Comparison of ENCODE assay signal across 21 mouse cellular contexts in the genomic region with DNA sequence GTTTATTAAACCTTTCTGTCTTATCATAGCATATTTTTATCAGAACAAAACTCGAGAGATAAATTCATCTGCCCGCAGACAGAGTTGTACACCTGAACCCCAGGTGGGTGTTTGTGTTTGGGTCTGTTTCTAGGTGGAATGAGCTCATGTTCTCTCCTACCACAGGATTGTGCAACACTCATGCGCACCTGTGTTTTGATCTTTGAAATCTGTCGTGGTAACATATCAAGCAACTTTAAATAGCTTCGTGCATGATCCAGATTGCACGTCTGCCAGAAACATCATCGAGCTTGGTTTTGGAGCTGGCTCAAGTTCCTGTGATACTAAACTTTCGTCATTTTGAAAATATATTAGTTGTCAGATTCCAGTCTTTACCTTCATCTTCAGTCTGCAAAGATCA.
A peak's percentile ranks its signal among the peaks of the same experiment; 100 is the strongest.
DNase-seq lines count a peak whose midpoint lies in the region; ATAC-seq and TF ChIP-seq lines count a peak whose summit lies in the region.
"Had no signal": no experiment of that assay in that cellular context is flagged by ENCODE, and none has a peak within 500 bp of the region (broad histone marks: within the 10 kb centered on the region; RNA-seq: fewer than 3 reads in every experiment).

No protein-coding gene starts in this region.

- H3K9ac ChIP-seq in forebrain, postnatal 0 days: no peak overlapping the region
- H3K9ac ChIP-seq in forebrain, embryonic 14.5 days (ENCODE audit: low read length): no peak overlapping the region
- H3K9ac ChIP-seq in limb, embryonic 14.5 days (ENCODE audit: low read depth, low read length, severe bottlenecking): no peak overlapping the region
- no peak overlapping the region for H3K9ac ChIP-seq in kidney, embryonic 15.5 days
- H3K9ac ChIP-seq: forebrain, embryonic 12.5 days; hindbrain, embryonic 13.5 days; limb, embryonic 13.5 days; midbrain, embryonic 13.5 days had no signal

- H3K27me3 ChIP-seq in forebrain, postnatal 0 days (ENCODE audit: insufficient read depth, low read length): no peaks in the 10 kb centered on the region
- no peaks in the 10 kb centered on the region for H3K27me3 ChIP-seq in forebrain, embryonic 14.5 days (replicated peaks; ENCODE audit: control insufficient read depth, insufficient read depth, low read length)
- H3K27me3 ChIP-seq in limb, embryonic 14.5 days (ENCODE audit: control insufficient read depth, insufficient read depth, low read length): no peaks in the 10 kb centered on the region
- H3K27me3 ChIP-seq in limb, embryonic 10.5 days (ENCODE audit: low read depth, poor library complexity, severe bottlenecking): no peaks in the 10 kb centered on the region
- no peaks in the 10 kb centered on the region for H3K27me3 ChIP-seq in kidney, embryonic 15.5 days
- H3K27me3 ChIP-seq: forebrain, embryonic 12.5 days; hindbrain, embryonic 13.5 days; limb, embryonic 13.5 days; midbrain, embryonic 13.5 days had no signal

- no peak for TF ChIP-seq POLR2A in limb, embryonic 14.5 days (IDR thresholded peaks at IDR 0.05; ENCODE audit: borderline replicate concordance, extremely low read depth, insufficient read depth, insufficient read length)

- H3K4me1 ChIP-seq in forebrain, postnatal 0 days (ENCODE audit: insufficient read depth): no peaks in the 10 kb centered on the region
- no peaks in the 10 kb centered on the region for H3K4me1 ChIP-seq in forebrain, embryonic 14.5 days (ENCODE audit: control insufficient read depth, insufficient read depth, low read length)
- no peaks in the 10 kb centered on the region for H3K4me1 ChIP-seq in limb, embryonic 14.5 days (ENCODE audit: control insufficient read depth, insufficient read depth, low read length)
- peaks cover 7% of the 10 kb centered on the region for H3K4me1 ChIP-seq in limb, embryonic 10.5 days
- H3K4me1 ChIP-seq in kidney, embryonic 15.5 days: peaks cover 3% of the 10 kb centered on the region; the same call in 1 of the 2 replicates
- H3K4me1 ChIP-seq: forebrain, embryonic 12.5 days; hindbrain, embryonic 13.5 days; midbrain, embryonic 13.5 days had no signal

- peak; percentile 17 for DNase-seq in forebrain, postnatal 0 days
- no peak for DNase-seq in forebrain, embryonic 14.5 days (ENCODE audit: low spot score)
- peak; percentile 32 for DNase-seq in limb, embryonic 14.5 days (ENCODE audit: low spot score)
- no peak for DNase-seq in limb, embryonic 10.5 days (ENCODE audit: low spot score)
- DNase-seq in brain, adult 2 months (ENCODE audit: low read depth, low spot score): peak; percentile 45
- peak; percentile 71 for DNase-seq in layer of hippocampus, adult 9-11 months
- DNase-seq: cerebellum, postnatal 14 days; embryo, embryonic 11 days; heart, postnatal 14 days; kidney, adult 18-20 months; kidney, postnatal 14 days; lung, adult 2 months; thymus, adult 18-20 months had no signal

- WGBS in forebrain, postnatal 0 days: 76% methylated on average over 8 of the region's 8 CpGs
- 89% methylated on average over 8 of the region's 8 CpGs for WGBS in forebrain, embryonic 14.5 days
- 72% methylated on average over 8 of the region's 8 CpGs for WGBS in limb, embryonic 14.5 days
- WGBS in limb, embryonic 10.5 days: 94% methylated on average over 8 of the region's 8 CpGs
- WGBS in kidney, embryonic 15.5 days: 81% methylated on average over 8 of the region's 8 CpGs

- no peak overlapping the region for H3K27ac ChIP-seq in forebrain, postnatal 0 days (ENCODE audit: low read depth, low read length)
- no peak overlapping the region for H3K27ac ChIP-seq in forebrain, embryonic 14.5 days (ENCODE audit: low read depth, low read length)
- no peak overlapping the region for H3K27ac ChIP-seq in limb, embryonic 14.5 days (replicated peaks; ENCODE audit: low read depth, low read length)
- no peak overlapping the region for H3K27ac ChIP-seq in limb, embryonic 10.5 days
- no peak overlapping the region for H3K27ac ChIP-seq in kidney, embryonic 15.5 days
- H3K27ac ChIP-seq: forebrain, embryonic 12.5 days; heart, embryonic 10.5 days; hindbrain, embryonic 13.5 days; limb, embryonic 13.5 days; macrophage; midbrain, embryonic 13.5 days had no signal

- no peaks in the 10 kb centered on the region for H3K9me3 ChIP-seq in forebrain, postnatal 0 days (ENCODE audit: low read length)
- H3K9me3 ChIP-seq in forebrain, embryonic 14.5 days (replicated peaks; ENCODE audit: control insufficient read depth, low read length): no peaks in the 10 kb centered on the region
- no peaks in the 10 kb centered on the region for H3K9me3 ChIP-seq in limb, embryonic 14.5 days (ENCODE audit: control insufficient read depth, low read length)
- H3K9me3 ChIP-seq in limb, embryonic 10.5 days (replicated peaks): no peaks in the 10 kb centered on the region
- no peaks in the 10 kb centered on the region for H3K9me3 ChIP-seq in kidney, embryonic 15.5 days (replicated peaks)
- H3K9me3 ChIP-seq: forebrain, embryonic 12.5 days; heart, embryonic 10.5 days; hindbrain, embryonic 13.5 days; limb, embryonic 13.5 days; midbrain, embryonic 13.5 days had no signal

- H3K4me2 ChIP-seq in forebrain, postnatal 0 days (ENCODE audit: low read depth): no peak overlapping the region
- no peak overlapping the region for H3K4me2 ChIP-seq in forebrain, embryonic 14.5 days (ENCODE audit: low read length)
- H3K4me2 ChIP-seq in limb, embryonic 14.5 days (replicated peaks; ENCODE audit: low read depth, low read length, severe bottlenecking): no peak overlapping the region
- H3K4me2 ChIP-seq in kidney, embryonic 15.5 days: no peak overlapping the region
- H3K4me2 ChIP-seq: forebrain, embryonic 12.5 days; hindbrain, embryonic 13.5 days; limb, embryonic 13.5 days; midbrain, embryonic 13.5 days had no signal

- H3K4me3 ChIP-seq in forebrain, postnatal 0 days (ENCODE audit: low read depth, low read length): no peak overlapping the region
- no peak overlapping the region for H3K4me3 ChIP-seq in forebrain, embryonic 14.5 days (ENCODE audit: low read depth, low read length)
- no peak overlapping the region for H3K4me3 ChIP-seq in limb, embryonic 14.5 days (replicated peaks; ENCODE audit: low read length)
- H3K4me3 ChIP-seq in limb, embryonic 10.5 days: no peak overlapping the region
- no peak overlapping the region for H3K4me3 ChIP-seq in kidney, embryonic 15.5 days (replicated peaks)
- H3K4me3 ChIP-seq: forebrain, embryonic 12.5 days; heart, embryonic 10.5 days; hindbrain, embryonic 13.5 days; limb, embryonic 13.5 days; midbrain, embryonic 13.5 days had no signal

- TF ChIP-seq CTCF in forebrain, postnatal 0 days (IDR thresholded peaks at IDR 0.05; ENCODE audit: low read depth): no peak

- no peaks in the 10 kb centered on the region for H3K36me3 ChIP-seq in forebrain, postnatal 0 days (ENCODE audit: insufficient read depth)
- no peaks in the 10 kb centered on the region for H3K36me3 ChIP-seq in forebrain, embryonic 14.5 days (ENCODE audit: control insufficient read depth, insufficient read depth, low read length)
- no peaks in the 10 kb centered on the region for H3K36me3 ChIP-seq in limb, embryonic 14.5 days (ENCODE audit: control insufficient read depth, insufficient read depth, low read length)
- H3K36me3 ChIP-seq in limb, embryonic 10.5 days: no peaks in the 10 kb centered on the region
- no peaks in the 10 kb centered on the region for H3K36me3 ChIP-seq in kidney, embryonic 15.5 days
- H3K36me3 ChIP-seq: forebrain, embryonic 12.5 days; heart, embryonic 10.5 days; hindbrain, embryonic 13.5 days; limb, embryonic 13.5 days; midbrain, embryonic 13.5 days had no signal

- ATAC-seq in forebrain, postnatal 0 days: no peak
- ATAC-seq in forebrain, embryonic 14.5 days: no peak
- ATAC-seq in limb, embryonic 14.5 days (ENCODE audit: low FRiP score, low read depth): no peak
- ATAC-seq in kidney, embryonic 15.5 days (replicated peaks; ENCODE audit: low FRiP score): no peak
- ATAC-seq in megakaryocyte progenitor cell, adult 5-6 weeks (replicated peaks; ENCODE audit: poor library complexity): no peak
- ATAC-seq: midbrain, embryonic 13.5 days had no signal

Comparison
In these comparisons a context has a peak if more than half of its experiments do, and no peak if none do; other contexts are left out.
1. DNase-seq: peak in forebrain, postnatal 0 days (single experiment), limb, embryonic 14.5 days (single experiment), brain, adult 2 months (single experiment) and layer of hippocampus, adult 9-11 months (single experiment); none in forebrain, embryonic 14.5 days (single experiment) and limb, embryonic 10.5 days (single experiment).